Mouse (Mus musculus) neural tube, embryonic 14.5 days (tissue): ENCODE results near the gene Ap1m1. TPM values are rescaled to one million over a fixed set of nuclear protein-coding genes. Genes with fewer than 3 reads are reported as not detected.

Source experiments
- ATAC-seq: fragments of 200-750 bp; cut with Nextera tagmentation; 2 replicates; pipeline ENCODE4 v1.8.0; 2017; ENCODE audit warnings: low read depth, mild to moderate bottlenecking, moderate TSS enrichment, moderate library complexity
- H3K27ac ChIP-seq: fragments of 300-500 bp; sonication (generic); 2 replicates; pipeline ENCODE4 v1.5.1; 2014; ENCODE audit warnings: low read depth, mild to moderate bottlenecking, control low read depth, low read length, moderate library complexity, mixed read lengths
- H3K27me3 ChIP-seq: fragments of 300-500 bp; sonication (generic); 2 replicates; pipeline ENCODE4 v1.6.1; 2014; ENCODE audit warnings: low read length; ENCODE audit not compliant: control insufficient read depth, insufficient read depth
- H3K36me3 ChIP-seq: fragments of 300-500 bp; sonication (generic); 2 replicates; pipeline ENCODE4 v1.6.1; 2014; ENCODE audit warnings: low read length, mixed read lengths; ENCODE audit not compliant: control insufficient read depth, insufficient read depth
- H3K4me1 ChIP-seq: fragments of 300-500 bp; sonication (generic); 2 replicates; pipeline ENCODE4 v1.6.1; 2014; ENCODE audit warnings: low read length; ENCODE audit not compliant: control insufficient read depth, insufficient read depth
- H3K4me2 ChIP-seq: fragments of 300-500 bp; sonication (generic); 2 replicates; pipeline ENCODE4 v1.6.1; 2014; ENCODE audit warnings: mild to moderate bottlenecking, low read depth, low read length, control low read depth
- H3K4me3 ChIP-seq: fragments of 300-500 bp; sonication (generic); 2 replicates; pipeline ENCODE4 v1.5.1; 2014; ENCODE audit warnings: low read depth, low read length, control low read depth, mixed read lengths
- H3K9ac ChIP-seq: fragments of 300-500 bp; sonication (generic); replicated peaks from 2 replicates; pipeline ENCODE4 v1.6.1; 2014; ENCODE audit warnings: low read depth, mild to moderate bottlenecking, control low read depth, low read length, mixed read lengths
- H3K9me3 ChIP-seq: fragments of 300-500 bp; sonication (generic); 2 replicates; pipeline ENCODE4 v1.6.1; 2016; ENCODE audit warnings: low read length; ENCODE audit not compliant: control insufficient read depth
- WGBS: fragments of 180-500 bp; shearing (Covaris S2); extraction: QIAGEN DNeasy Blood & Tissue Kit; methylation state at CpG from one replicate; pipeline ENCODE4 v1.1.7; 2014; 5-methylcytosine and 5-hydroxymethylcytosine counted together
- polyA plus RNA-seq: library from polyadenylated mRNA; unstranded; fragments of >200 nt; fragmentation: Nextera tagmentation; extraction: Ambion mirVana; gene quantifications from 2 replicates; pipeline ENCODE4 v1.2.1, GENCODE M21; 2014

Ap1m1 gene
- polyA plus RNA-seq, 1 experiment from 2014 or later, result 235 TPM

DNA sequence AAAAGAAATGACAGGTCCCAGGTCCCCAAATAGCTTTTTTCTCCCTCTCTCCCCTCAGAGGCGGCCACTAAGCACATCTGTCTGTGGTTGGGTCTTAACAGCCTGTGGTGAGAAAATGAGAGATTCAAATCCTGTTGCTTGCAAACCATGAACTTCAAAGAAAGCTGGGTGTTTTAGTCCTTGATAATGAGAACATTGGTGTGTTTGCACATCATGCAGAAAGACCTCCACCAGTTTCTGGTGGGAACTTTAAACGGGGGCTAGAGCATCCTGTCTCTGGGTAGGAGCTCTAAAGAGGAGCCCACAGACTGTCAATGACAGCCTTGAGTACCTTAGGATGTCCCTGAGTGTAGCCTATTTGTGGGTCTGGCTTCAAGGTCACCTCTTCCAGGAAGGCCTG is 51.3 kb downstream of the Ap1m1 start:
- Histone ChIP-seq H3K4me1 (no peaks in the 10 kb centered on the region), H3K27ac (no peak overlapping the region), H3K4me2 (no peak overlapping the region), H3K9me3 (no peaks in the 10 kb centered on the region), H3K27me3 (no peaks in the 10 kb centered on the region), H3K9ac (no peak overlapping the region), H3K36me3 (no peaks in the 10 kb centered on the region), H3K4me3 (no peak overlapping the region)
- 88% methylated on average over 2 of the region's 2 CpGs for WGBS
- no peak for ATAC-seq

DNA sequence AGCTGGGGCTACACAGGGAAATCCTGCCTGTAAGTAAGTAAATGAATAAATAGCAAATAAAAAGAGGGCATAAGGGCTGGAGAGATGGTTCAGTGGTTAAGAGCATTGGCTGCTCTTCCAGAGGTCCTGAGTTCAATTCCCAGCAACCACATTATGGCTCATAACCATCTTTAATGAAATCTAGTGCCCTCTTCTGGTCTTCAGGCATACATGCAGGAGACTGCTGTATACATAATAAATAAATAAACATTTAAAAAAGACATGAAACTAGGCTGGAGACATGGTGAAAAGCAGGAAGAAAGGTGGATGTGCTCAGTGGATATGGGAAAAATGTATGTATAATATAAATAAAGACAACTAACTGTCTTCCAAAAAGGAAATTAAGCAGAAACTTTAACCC is 53.5 kb downstream of the Ap1m1 start:
- H3K4me2 ChIP-seq, result no peak overlapping the region

DNA sequence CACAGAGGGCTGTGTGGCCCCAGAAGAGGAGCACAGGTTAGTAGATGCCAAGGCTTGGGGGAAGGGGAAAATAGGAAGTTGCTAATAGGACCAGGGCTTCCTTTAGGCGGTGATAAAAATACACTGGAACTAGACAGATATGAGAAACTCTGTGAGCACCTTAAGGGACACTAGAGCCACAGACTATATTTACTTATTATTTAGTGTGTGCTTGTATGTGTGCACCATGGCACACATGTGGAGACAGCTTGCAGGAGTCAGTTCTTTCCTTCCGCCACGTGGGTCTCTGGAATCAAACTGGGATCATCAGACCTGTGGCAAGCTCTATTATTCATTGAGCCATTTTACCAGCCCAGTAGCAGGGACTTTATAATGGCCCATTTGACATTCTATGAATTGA is 55.3 kb downstream of the Ap1m1 start:
- Histone ChIP-seq H3K4me3 (no peak overlapping the region), H3K36me3 (no peaks in the 10 kb centered on the region), H3K27me3 (no peaks in the 10 kb centered on the region), H3K4me1 (no peaks in the 10 kb centered on the region), H3K27ac (no peak overlapping the region), H3K9me3 (no peaks in the 10 kb centered on the region), H3K9ac (no peak overlapping the region), H3K4me2 (no peak overlapping the region)
- no peak for ATAC-seq
- WGBS, result 80% methylated on average over 3 of the region's 3 CpGs

More for the DNA sequence above, 53.5 kb downstream of the Ap1m1 start:
- H3K36me3 ChIP-seq, result no peaks in the 10 kb centered on the region
- no peaks in the 10 kb centered on the region for H3K27me3 ChIP-seq
- H3K9me3 ChIP-seq, result no peaks in the 10 kb centered on the region
- H3K4me1 ChIP-seq, result no peaks in the 10 kb centered on the region
- no peak overlapping the region for H3K27ac ChIP-seq
- H3K4me3 ChIP-seq, result no peak overlapping the region
- no peak overlapping the region for H3K9ac ChIP-seq
- no peak for ATAC-seq

DNA sequence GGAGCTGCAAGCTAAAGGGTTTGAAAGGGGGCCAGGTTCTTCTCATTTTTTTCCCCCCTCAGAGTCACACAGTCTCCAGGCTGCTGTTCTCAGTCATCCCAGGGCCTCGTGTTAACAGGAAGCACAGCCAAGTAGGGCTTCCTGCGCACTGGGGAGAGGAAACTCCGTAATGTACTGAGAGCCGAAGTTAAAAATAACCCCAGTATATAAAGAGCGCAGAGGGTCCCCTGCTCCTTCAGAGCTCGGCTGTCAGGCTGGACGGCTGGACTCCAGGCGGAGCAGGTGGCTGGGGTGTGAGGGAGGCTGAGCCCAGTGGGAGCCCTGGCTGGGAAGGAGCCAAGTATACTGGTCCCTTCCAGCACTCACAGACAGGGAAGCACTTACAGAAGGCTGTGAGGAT is 55.9 kb downstream of the Ap1m1 start:
- H3K36me3 ChIP-seq, result no peaks in the 10 kb centered on the region
- no peak overlapping the region for H3K4me3 ChIP-seq
- H3K4me2 ChIP-seq, result no peak overlapping the region
- no peaks in the 10 kb centered on the region for H3K4me1 ChIP-seq
- peak; percentile 58; the same call in 1 of the 2 replicates for ATAC-seq
- WGBS, result 55% methylated on average over 8 of the region's 8 CpGs
- no peak overlapping the region for H3K9ac ChIP-seq
- no peaks in the 10 kb centered on the region for H3K27me3 ChIP-seq
- no peaks in the 10 kb centered on the region for H3K9me3 ChIP-seq
- H3K27ac ChIP-seq, result no peak overlapping the region

DNA sequence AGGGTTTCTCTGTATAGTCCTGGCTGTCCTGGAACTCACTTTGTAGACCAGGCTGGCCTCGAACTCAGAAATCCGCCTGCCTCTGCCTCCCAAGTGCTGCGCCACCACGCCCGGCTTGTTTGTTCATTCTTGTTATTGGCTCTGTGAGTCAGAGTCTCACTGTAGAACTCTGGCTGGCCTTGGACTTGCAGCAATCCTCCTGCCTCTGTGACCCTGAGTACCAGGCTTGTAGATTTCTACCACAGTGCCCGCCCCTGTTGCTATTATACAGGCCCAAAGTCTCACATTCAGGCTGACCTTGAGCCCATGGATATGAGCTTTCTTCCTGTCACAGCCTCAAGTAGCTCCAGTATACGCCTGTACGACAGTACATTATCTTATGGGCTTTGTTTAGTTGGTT is 56.7 kb downstream of the Ap1m1 start:
- H3K27ac ChIP-seq, result no peak overlapping the region
- no peaks in the 10 kb centered on the region for H3K9me3 ChIP-seq
- ATAC-seq, result no peak
- H3K4me3 ChIP-seq, result no peak overlapping the region
- no peak overlapping the region for H3K4me2 ChIP-seq
- H3K36me3 ChIP-seq, result no peaks in the 10 kb centered on the region
- no peaks in the 10 kb centered on the region for H3K4me1 ChIP-seq
- H3K27me3 ChIP-seq, result no peaks in the 10 kb centered on the region
- WGBS, result 90% methylated on average over 8 of the region's 8 CpGs
- H3K9ac ChIP-seq, result no peak overlapping the region

DNA sequence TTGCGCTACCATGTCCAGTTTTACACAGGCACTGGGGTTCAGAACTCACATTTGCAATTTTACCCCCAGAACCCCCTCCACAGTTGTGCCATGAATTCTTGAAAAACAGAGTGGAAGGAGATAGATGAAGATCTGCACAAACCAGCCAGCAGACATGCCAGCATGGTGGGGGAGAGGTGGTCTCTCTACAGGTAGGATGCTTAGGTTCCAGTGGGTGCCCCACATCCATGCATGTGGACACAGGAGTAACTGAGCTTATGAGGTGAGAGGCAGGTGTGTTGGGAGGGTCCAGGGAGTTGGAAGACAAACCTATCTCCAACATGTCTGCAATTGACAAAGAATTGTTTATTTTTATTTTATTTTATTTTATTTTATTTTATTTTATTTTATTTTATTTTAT is 59.1 kb downstream of the Ap1m1 start:
- Histone ChIP-seq H3K4me3 (no peak overlapping the region), H3K27ac (no peak overlapping the region), H3K4me2 (no peak overlapping the region), H3K27me3 (no peaks in the 10 kb centered on the region), H3K9ac (no peak overlapping the region), H3K9me3 (no peaks in the 10 kb centered on the region), H3K36me3 (no peaks in the 10 kb centered on the region), H3K4me1 (no peaks in the 10 kb centered on the region)
- ATAC-seq, result no peak
- 88% methylated on average over 1 of the region's 1 CpGs for WGBS

DNA sequence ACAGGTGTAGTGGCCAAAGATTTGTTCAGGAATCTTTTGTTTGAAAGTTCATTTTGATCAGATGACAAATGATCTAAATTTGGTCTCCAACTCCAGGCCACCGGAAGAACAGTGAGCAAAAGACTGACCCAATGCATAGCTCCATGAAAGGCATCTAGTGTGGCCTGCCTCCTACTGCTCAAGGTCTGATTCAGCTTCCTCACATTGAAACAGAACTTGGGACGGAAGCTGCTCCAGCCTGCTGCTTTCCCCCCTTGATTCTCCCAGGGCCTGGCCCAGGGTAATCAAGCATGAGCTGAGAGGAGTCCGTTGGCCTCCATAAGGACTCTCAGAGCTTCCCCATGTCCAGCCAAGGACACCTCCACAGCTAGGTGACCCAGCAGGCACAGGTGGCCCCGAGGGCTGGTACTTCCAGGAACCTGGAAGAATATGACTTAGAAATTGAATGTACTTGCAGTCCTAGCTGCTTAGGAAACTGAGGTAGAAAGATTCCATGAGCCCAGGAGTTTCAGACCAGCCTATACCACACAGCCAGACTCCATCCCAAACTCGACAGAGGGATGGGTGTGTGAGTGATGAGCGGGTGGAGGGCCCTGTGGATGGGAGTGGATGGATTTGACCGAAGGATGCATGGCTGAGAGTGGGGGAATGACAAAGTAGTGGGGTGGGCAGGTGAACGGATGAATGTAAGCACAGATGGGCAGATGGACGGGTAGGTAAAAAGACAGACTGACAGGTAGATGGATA is 61.0 kb downstream of the Ap1m1 start:
- Histone ChIP-seq H3K27ac (no peak overlapping the region), H3K4me1 (no peaks in the 10 kb centered on the region), H3K36me3 (no peaks in the 10 kb centered on the region), H3K4me2 (no peak overlapping the region), H3K4me3 (no peak overlapping the region), H3K9me3 (no peaks in the 10 kb centered on the region), H3K9ac (no peak overlapping the region), H3K27me3 (no peaks in the 10 kb centered on the region)
- no peak for ATAC-seq
- 81% methylated on average over 9 of the region's 9 CpGs for WGBS

DNA sequence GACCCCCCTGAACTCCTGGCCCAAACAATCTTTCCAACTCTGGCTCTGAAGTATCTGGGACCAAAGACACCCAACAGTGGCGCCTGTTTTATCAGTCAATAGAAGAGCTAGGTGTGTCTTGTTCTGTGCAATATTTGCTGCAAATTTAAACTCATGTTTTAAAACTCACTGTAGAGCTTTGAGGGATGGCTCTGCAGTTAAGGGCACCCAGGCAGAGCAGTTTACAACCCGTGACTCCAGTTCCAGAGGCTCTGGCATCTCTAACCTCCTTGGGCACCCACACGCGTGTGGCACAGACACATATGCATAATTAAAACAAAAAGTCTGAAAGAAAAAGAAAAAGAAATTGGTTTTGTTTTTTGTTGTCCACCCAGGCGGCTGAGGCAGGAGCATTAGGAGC is 61.7 kb downstream of the Ap1m1 start:
- Histone ChIP-seq H3K4me1 (no peaks in the 10 kb centered on the region), H3K27ac (no peak overlapping the region), H3K4me2 (no peak overlapping the region), H3K4me3 (no peak overlapping the region), H3K9ac (no peak overlapping the region), H3K27me3 (no peaks in the 10 kb centered on the region), H3K9me3 (no peaks in the 10 kb centered on the region), H3K36me3 (no peaks in the 10 kb centered on the region)
- no peak for ATAC-seq
- 77% methylated on average over 5 of the region's 5 CpGs for WGBS

DNA sequence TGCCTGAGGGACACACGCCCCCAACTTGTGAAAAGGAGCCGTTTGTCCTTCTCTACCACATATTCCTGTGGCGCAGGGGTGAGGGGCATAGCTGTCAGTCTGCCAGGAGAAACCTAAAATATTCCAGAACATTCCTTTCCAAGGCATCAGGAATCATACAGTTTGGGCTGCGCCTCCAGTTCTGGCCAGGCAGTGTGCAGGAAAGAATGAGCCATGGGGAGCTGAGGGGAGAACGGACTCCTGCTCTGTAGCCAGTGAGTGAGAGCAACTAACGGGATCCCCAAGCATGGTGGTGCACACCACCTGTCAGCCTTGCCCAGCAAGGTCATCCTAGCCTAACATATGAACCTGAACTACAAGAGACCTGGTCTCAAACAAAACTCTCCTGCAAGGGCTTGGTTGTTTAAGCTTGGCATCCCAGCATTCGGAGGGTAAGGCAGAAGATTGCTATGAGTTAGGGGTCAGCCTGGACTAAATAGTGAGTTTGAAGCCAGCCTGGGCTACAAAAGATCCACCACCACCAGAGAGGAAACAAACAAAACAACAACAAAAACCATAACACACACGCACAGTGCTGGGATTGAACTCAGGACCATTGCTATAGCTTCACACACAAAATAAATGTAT is 63.3 kb downstream of the Ap1m1 start:
- 70% methylated on average over 8 of the region's 8 CpGs for WGBS
- Histone ChIP-seq H3K4me3 (no peak overlapping the region), H3K27me3 (no peaks in the 10 kb centered on the region), H3K4me2 (no peak overlapping the region), H3K9me3 (no peaks in the 10 kb centered on the region), H3K4me1 (no peaks in the 10 kb centered on the region), H3K27ac (no peak overlapping the region), H3K36me3 (no peaks in the 10 kb centered on the region), H3K9ac (no peak overlapping the region)
- ATAC-seq, result no peak
